Mouse (Mus musculus) layer of hippocampus, postnatal 10 days (tissue): ENCODE results near the gene Wnt11. TPM values are rescaled to one million over a fixed set of nuclear protein-coding genes. Genes with fewer than 3 reads are reported as not detected.

Experiments used
- DNase-seq, 2 experiments: peaks; one replicate each; pipeline ENCODE4 v3.0.0; 2021; ENCODE audit warnings: low spot score in 2 of 2
- long read RNA-seq: library from polyadenylated mRNA; stranded (forward); transcript quantifications from one replicate; pipeline ENCODE4 v2.0.0, GENCODE M21; 2023
- total RNA-seq, 2 experiments: library from RNA; stranded (reverse); gene quantifications; 2 replicates each; pipeline ENCODE4 v1.2.3; 2021

Gene Wnt11
- 1 to 10 TPM; 3.2 TPM for total RNA-seq
- long read RNA-seq, partial matches to known transcripts: 1 of 6 reads
- long read RNA-seq, other reads (novel, unspliced or antisense): 1 of 6 reads

DNA sequence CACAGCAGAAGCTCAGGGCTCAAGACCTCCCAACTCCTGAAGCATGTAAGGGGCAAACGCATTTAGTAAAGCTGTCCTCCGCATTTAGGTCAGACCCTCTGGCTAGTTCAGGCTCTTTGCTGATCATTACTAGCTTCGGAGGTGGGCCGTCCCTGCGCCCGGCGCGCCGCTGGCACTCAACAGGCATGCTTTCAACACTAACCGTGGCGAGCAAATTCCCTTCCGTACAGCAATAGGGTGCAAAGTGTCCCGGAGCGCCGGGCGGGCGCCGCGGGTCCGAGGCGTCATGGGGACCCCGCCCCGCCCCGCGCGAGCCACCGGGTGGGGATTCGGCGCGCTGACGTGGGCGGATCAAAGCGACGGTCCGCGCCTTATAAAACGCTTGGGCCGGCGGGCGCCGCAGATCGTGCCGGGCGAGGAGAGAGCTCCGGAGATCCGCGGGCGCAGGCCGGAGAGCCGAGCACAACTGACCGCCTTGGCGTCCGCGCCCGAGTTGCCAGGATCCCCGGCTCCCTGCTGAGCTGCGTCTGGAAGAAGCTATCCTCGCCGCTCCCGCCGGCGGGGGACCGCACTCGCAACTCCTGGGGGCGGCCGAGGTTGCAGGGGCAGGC, at the start of gene Wnt11:
Gene Wnt11, plus strand, starts transcription at position 402 of the 611 bp plus-strand sequence.
- no peak for DNase-seq

GRCm38 (mm10) chr7:98786792-98787612, 47.9 kb upstream of the Wnt11 start:
- DNase-seq: no peak

GRCm38 (mm10) chr7:98788721-98789120, 46.2 kb upstream of the Wnt11 start:
- no peak for DNase-seq

DNA sequence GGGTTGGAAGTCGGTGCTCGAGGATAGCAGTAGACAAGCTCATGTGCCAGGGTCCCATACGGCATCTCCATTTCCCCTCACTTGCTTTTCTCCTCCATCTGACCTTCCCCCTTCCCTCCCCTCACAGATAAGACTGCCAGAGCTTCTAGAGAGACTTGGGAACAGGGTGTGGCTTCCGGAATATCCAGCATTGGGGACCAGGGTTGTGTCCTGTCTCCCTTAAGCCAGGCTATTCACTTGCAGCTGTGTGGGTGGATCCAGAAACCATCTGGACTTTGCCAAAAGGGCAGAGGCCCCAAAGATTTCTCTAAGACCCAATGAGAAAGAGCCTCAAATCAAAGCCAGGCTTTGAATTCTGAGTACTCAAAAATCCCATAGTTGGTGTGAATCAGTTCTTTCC, 45.8 kb upstream of the Wnt11 start:
- DNase-seq: no peak

GRCm38 (mm10) chr7:98791864-98792263, 43.0 kb upstream of the Wnt11 start:
- no peak for DNase-seq

DNA sequence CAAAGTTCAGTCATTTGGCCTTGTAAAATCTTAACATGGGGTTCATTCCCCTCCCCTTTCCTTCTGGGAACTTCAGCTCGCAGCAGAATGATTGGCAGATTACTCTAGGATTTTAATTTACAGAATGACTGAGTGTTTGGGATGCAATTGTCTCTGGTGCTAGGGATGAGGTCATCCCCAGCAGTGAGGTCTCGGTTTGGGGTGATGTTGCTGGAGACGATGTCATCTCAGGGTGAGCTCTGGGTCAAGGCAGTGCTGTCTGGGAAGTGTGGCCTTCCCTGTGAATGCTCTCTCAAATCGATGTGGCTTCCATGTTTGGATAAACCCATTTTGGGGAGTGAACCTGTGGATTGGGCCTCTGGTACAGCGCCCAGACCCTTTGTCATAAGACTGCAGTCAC, 41.1 kb upstream of the Wnt11 start:
- DNase-seq: no peak

DNA sequence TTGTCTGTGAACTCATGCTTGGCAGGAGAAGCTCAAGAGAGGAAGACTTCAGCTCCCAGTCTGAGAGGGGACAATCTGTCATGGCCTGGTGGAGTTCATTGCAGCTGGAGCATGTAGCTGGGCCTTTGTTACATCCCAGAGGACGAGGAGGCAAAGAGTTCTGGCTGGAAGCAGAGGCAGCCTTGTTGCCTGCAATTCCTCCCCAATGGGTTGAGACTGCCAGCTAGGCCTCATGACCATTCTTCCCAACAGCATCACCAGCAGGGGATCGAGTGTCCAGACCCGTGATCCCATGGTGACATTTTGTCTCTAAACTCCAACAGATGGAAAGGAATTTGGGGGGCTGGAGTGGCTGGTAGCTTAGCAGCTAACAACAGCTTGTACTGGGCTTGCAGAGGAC, 40.5 kb upstream of the Wnt11 start:
- DNase-seq: no peak

DNA sequence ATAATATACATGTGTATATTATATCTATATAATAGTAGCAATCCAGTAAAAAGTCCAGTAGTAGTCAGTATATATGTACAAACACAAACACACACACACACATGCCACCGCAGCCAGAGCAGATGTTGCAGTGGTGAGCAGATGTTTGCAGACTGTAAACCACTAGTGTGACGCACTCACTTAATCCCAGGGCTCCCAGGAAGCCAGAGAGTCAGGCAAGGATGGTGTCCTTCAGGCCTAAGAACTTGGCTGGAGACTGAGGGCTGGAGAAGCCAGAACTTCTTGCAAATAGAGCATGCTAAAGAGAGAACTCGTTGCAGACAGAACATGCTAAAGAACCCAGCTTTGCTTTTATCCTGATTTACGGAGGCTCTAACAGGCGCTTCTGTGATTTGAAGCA, 39.3 kb upstream of the Wnt11 start:
- DNase-seq: no peak

GRCm38 (mm10) chr7:98797347-98798133, 37.4 kb upstream of the Wnt11 start:
- no peak for DNase-seq

- no peak for DNase-seq
These were observed 36.8 kb upstream of the Wnt11 start for GRCm38 (mm10) chr7:98798134-98798417.

- DNase-seq: no peak
These were observed 34.5 kb upstream of the Wnt11 start for GRCm38 (mm10) chr7:98800435-98800834.

- DNase-seq: no peak
These were observed 33.8 kb upstream of the Wnt11 start for GRCm38 (mm10) chr7:98801086-98801485.

DNA sequence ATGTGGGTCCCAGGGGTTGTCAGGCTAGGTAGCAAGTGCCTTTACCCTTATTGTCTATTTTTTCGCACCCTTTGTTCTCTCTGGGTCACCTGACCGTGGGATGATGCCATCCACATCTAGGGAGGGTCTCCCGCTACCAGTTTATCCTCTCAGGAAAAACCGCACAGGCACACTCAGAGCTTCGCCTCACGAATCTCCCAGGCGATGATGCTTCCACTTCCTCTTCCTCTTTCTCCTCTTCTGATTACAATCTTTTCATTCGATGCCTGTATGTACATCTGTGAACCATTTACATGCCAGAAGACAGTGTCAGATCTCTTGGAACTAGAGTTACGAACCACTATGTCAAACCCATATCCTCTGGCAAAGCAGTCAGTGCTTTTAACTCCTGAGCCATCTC, 31.7 kb upstream of the Wnt11 start:
- no peak for DNase-seq

GRCm38 (mm10) chr7:98804841-98805772, 29.8 kb upstream of the Wnt11 start:
- DNase-seq: no peak

GRCm38 (mm10) chr7:98806961-98807360, 28.0 kb upstream of the Wnt11 start:
- DNase-seq: no peak

- DNase-seq: no peak
These were observed 25.5 kb upstream of the Wnt11 start for GRCm38 (mm10) chr7:98809372-98809771.

DNA sequence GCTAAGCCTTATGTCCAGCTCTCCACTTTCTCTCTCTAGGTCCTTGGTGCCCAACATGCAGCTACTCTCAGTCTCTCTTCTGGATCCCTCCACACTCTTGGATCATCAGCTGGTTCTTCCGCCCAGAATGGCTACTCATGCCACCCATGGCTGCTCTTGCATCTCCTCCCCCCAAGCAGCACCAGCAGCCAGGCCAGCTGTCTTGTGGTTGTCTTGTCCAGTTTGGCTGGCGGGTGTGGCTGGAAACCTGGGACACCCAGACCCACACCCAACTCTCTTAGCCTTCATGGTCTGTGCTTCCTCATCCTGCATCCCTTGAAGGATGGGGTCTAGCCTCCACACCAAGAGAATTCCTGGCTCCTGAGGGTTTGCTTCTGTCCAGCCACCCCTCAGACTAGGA, 24.3 kb upstream of the Wnt11 start:
- DNase-seq: no peak

DNA sequence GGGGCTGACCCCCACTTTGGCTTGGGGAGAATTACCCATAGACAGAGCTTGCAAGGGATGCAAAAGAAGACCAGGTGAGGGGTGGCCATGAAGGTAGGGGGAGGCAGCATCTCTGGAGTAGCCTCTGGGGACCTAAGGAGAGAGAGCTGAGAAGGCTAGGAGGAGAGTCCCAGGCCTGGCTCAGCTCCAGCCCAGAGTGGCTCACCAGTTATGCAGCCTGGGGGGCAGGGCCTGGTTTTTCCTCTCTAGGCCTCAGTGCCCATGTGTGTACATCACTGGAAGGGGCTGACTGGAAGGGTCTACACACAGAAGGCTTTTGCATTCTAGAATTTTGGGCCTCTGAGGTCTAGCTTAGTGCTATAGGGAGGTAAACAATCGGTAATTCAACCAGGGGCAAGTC, 14.4 kb upstream of the Wnt11 start:
- DNase-seq: no peak

DNA sequence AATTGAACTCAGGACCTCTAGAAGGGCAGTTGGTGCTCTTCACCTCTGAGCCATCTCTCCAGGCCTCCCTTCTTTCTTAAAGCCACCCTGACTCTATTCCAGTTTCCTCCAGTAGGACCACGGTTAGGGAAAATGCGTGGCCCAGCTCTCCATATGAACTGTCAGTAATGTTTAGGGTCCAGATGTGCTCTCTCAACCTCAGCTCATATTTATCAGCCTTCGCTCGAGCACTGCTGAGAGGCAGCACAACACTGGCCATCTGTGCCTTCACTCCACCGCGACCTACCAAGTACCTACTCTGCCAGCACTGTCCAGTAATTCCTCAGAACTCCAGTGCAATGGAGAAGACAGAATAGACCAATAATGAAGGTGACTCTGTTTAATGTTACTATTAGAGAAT, 12.0 kb upstream of the Wnt11 start:
- DNase-seq: no peak

- no peak for DNase-seq
These were observed 10.8 kb upstream of the Wnt11 start for GRCm38 (mm10) chr7:98823896-98824822.
